Mouse (Mus musculus) cerebellum, postnatal 10 days (tissue): Measurements from ENCODE around the gene Tgfbr3.

Experiments
- DNase-seq, 2 experiments: peaks; one replicate each; pipeline ENCODE4 v3.0.0; 2021; ENCODE audit warnings: mixed read lengths in 2 of 2

Tgfbr3 gene

DNA sequence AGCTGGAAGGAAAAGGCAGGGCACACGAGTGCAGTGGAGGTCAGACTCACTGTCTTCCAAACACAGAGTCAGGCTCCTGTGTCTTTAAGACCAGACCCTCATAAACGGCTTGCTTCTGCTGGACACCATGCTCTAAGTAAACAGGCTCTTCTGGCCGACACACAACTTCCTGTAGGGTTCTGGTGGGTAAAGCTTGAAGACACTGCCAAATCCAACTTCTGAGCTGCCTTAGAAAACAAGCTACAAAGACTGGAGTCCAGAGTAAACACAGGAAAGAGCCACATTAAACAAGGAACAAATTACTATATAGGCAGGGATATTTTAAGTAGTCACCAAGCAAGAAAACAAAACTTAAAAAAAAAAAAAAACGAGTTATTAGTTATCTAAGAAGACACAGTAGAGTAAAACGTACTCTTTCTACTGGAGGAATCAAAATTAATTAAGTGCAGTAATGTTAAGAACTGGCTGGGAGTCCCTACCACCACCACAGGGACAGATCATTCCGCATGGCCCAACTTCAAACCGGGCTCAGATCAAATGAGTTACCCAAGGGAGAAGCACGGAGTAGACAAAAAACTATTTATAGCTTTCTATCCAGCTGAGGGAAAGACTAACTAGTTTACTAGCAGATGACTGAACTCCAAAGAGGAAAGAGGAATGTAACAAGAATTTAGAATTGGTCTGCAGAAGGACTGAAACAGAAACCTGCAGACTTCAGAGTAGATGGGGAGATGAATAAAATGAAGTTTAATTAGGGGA lies 86.4 kb downstream of the Tgfbr3 start:
- DNase-seq: peak; percentile 18

DNA sequence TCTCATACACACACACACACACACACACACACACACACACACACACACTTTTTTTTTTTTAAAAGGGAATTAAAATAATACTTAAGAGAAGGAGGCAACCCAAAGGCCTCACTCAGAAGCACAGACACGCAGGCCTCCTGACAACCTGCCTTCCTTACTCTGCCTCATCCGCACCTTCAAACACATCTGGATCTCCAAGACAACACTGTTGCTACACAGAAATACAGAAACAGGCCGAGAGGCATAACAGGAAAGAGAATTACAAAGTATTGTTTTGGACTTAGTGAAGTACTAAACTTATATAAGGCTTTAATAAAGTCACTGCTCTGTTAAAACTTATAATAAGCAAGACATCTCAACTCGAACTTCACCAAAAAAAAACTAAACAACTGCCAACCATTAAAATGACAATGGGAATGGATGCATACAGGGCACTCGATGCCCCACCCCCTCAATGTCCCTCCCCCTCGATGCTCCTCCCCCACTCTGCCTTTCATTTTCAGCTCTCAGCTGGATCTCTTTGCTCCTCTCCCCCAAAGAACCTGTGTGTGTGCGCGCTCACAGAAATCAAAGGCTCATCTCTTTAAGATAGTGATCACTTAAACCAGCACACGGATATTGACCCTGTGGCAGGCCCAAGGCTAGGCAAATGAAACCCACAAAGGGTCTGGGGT lies 87.8 kb downstream of the Tgfbr3 start:
- no peak for DNase-seq

GRCm38 (mm10) chr5:107200853-107201341 lies 88.5 kb downstream of the Tgfbr3 start:
- no peak for DNase-seq

DNA sequence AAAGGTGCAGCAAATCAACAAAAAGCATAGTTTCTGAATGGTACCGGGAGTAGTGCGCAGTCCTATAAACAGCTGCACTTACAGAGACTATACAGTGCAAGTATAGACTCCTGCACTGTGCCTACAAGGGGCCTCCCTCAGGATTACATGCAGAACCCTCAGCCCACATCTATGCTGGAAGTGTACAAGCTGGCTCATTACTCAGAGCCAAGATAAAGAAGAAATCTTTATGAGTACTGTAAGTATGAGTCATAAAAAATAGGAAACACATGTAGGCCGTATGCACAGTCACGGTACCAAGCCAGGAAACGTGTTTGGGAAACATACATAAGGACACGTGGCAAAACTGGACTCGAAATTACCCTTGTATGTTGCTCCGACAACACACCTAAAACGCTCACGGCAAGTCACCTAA lies 89.2 kb downstream of the Tgfbr3 start:
- DNase-seq: no peak

- DNase-seq: no peak
These were observed 93.6 kb downstream of the Tgfbr3 start for GRCm38 (mm10) chr5:107195751-107196395.

- no peak for DNase-seq
These were observed 96.3 kb downstream of the Tgfbr3 start for GRCm38 (mm10) chr5:107193160-107193559.

DNA sequence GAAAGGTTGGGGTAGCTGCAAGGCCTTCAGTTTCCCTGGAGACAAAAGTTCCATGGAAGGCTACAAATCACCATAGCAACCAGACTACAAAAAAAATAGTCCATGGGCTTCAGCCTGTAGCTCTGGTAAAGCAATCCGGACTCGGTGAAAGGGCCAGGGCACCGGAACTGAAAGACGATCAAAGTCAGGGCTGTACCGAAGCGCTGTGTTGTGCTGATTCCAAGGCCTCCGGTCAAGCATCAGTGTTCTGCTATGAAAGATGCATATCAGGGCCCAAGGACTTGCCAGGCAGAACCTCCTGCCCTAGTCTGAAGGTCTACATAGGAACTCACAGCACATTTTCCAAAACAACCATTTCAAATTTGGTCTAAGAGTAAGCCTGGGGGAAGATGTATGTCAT lies 97.1 kb downstream of the Tgfbr3 start:
- DNase-seq: no peak

DNA sequence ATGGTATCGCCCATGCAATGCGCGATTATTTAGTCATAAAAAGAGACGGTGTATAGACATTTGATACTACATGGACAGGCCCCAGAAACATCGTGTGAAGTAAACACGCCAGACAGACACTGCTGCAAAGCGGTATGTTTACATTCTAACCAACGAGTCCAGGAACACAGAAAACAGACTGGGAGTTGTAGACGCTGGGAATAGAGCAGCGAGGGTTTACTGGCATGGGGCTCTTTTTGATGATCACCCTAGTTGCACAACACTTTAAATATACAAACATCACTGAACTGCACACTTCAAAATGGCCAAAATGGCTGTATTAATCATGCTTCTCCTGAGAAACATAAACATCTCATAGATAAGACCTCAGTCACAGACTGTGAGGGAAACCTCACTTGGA lies 100.9 kb downstream of the Tgfbr3 start:
- no peak for DNase-seq

GRCm38 (mm10) chr5:107186206-107186605 lies 103.2 kb downstream of the Tgfbr3 start:
- no peak for DNase-seq

GRCm38 (mm10) chr5:107184158-107184883 lies 105.1 kb downstream of the Tgfbr3 start:
- no peak for DNase-seq

- DNase-seq: no peak
These were observed 105.9 kb downstream of the Tgfbr3 start for GRCm38 (mm10) chr5:107183537-107183936.

DNA sequence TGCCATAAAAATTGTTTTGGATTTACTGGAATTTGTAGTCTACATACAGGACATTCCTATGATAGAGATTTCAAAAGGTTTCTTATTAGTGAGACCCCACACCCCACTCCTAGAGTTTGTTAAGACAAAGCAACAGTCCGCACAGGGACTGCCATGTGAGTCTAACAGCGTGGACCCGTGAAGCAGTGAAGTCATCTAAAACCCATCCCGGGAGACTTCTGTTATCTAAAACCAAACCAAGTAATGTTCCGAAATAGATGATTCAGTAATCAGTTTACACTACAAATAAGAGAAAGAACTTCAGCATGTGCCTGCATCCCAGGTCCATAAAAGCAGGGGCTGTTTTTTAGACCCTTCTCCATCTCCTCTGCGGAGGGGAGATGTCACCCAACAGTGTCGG lies 106.7 kb downstream of the Tgfbr3 start:
- no peak for DNase-seq

DNA sequence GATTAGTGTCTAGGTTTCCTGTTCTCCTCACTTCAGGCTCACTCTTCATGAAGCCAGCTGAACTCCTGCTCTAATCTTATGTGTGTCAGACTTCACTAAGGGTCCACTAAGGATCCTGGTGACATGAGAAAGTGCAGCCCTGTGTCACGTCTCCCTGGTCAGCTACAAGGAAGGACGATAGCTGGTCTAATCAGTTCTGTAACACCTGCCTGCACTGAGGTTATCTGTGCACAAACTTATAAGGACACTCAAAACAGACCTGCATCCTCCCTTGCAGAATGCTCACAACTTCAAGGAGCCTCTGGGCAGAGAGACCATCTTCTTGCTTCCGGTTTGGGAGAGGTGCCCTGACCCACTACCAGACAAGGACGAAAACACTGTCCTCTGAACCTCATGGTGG lies 107.6 kb downstream of the Tgfbr3 start:
- DNase-seq: no peak

DNA sequence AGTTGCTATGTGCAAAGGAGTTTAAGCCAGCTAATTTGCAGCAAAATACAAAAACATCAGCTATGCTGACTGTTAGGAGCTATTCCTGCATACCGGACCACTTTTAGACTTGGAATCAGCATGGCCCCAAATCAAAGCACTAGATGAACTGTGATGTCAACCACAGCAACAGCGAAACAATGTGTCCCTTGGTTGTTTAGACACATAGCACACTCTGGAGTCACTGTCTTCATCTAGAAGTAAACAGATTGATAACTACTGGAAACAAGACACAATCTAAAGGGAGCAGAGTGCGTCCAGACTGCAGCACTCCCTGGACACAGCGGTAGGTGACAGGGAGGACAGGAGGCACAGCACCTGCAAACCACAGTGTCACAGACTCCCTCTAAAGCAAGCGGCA lies 110.2 kb downstream of the Tgfbr3 start:
- DNase-seq: no peak

- DNase-seq: no peak
These were observed 111.6 kb downstream of the Tgfbr3 start for GRCm38 (mm10) chr5:107177791-107178190.

DNA sequence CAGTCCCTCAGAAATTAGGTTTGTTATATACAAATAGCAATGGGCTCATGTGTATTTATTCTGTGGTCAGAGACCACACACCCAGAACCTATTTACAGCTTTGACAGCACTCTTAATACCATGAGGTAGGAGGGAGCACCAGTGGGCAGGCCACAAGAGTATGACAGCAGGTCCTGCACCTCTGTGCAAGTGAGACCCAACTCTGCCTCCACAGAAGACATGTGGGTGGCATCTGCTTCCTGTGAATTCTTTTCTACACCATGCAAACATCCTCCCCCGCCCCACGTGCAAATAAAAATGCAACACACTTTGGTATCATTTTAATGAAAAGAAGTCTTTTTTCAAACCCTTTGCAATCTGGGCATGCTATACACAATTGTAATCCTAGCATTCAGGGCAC lies 112.2 kb downstream of the Tgfbr3 start:
- DNase-seq: no peak

DNA sequence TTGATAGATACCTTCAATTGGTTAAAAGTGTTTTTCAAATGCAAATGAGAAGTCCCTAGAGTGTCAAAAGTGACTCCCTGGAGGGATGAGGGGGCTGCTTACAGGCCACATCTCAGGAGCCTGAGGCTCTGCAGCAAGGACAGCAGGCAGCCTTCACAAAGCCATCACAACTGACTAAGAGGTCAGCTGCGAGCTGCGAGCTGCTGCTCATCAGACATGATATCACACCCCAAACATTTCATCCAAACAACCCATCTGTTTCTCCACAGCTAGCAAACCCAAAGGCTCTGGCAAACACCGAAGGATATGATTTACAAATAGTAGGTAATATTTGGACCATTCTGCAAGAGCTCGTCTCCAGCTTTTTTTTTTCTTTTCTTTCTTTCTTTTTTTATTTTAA lies 112.6 kb downstream of the Tgfbr3 start:
- no peak for DNase-seq

GRCm38 (mm10) chr5:107176196-107176595 lies 113.2 kb downstream of the Tgfbr3 start:
- DNase-seq: no peak

DNA sequence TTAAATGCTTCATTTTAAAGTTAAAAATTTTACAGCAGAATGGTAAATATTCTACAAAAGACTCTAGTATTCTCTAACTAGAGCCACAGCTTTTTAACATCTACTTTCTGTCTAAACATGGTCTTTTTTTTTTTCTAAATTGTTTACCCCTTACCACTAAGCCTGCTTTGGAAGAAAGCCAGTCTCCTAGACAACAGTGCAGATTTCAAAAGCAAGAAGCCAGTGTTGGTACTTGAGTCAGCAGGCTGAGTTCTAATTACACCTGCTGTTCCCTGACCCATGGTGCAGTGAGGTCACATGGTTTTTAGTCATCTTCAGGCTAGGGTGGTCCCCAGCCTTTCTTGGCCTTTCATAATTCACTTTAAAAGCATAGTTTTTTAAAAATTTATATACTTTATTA lies 115.2 kb downstream of the Tgfbr3 start:
- no peak for DNase-seq

DNA sequence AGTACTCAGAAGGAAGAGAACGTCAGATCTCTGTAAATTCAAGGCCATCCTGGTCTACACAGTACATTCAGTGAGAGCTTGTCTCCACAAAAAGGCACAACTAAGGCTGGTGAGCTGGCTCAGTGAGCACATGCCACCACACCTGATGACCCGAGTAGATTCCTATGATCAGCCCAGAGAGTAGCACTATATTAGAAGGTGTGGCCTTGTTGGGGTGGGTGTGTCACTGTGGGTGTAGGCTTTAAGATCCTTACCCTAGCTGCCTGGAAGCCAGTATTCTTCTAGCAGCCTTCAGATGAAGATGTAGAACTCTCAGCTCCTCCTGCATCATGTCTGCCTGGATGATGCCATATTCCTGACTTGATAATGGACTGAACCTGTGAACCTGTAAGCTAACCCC lies 115.9 kb downstream of the Tgfbr3 start:
- DNase-seq: no peak

GRCm38 (mm10) chr5:107171861-107172260 lies 117.6 kb downstream of the Tgfbr3 start:
- DNase-seq: no peak

DNA sequence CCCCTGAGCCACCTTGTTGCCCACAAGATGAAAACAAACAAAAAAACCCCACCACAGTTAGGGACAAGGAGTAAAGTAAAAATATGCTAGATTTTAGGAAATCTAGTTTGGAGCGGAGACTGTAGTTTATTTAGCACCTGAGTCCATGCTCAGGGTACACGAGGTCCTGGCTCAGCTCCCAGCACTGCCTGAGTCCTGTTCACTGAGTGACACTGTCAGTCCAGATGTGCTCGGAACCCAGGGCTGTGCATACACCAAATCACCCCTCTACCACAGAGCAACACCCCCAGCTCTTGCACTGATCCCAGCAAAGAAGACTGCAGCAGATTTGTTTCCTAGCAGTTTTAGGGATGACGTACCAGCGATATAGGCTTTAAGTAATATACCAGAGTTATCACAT lies 119.6 kb downstream of the Tgfbr3 start:
- no peak for DNase-seq

- peak; percentile 81 to 83 for DNase-seq
These were observed 121.5 kb downstream of the Tgfbr3 start for GRCm38 (mm10) chr5:107167872-107168300.
